Mouse (Mus musculus) heart, embryonic 12.5 days (tissue): ENCODE results near the gene Kcnk18. TPM values are rescaled to one million over a fixed set of nuclear protein-coding genes. Genes with fewer than 3 reads are reported as not detected.

ENCODE experiments used
- ATAC-seq: fragments of 200-750 bp; cut with Nextera tagmentation; 2 replicates; pipeline ENCODE4 v1.8.0; 2017; ENCODE audit warnings: moderate TSS enrichment, moderate library complexity; ENCODE audit not compliant: insufficient number of reproducible peaks, low FRiP score
- H3K27ac ChIP-seq: fragments of 300-500 bp; sonication (generic); 2 replicates; pipeline ENCODE4 v1.5.1; 2016; ENCODE audit warnings: mild to moderate bottlenecking, moderate library complexity; ENCODE audit not compliant: poor library complexity, severe bottlenecking
- H3K27me3 ChIP-seq: fragments of 300-500 bp; sonication (generic); replicated peaks from 2 replicates; pipeline ENCODE4 v1.6.1; 2016; ENCODE audit warnings: mild to moderate bottlenecking, moderate library complexity
- H3K36me3 ChIP-seq: fragments of 300-500 bp; sonication (generic); 2 replicates; pipeline ENCODE4 v1.6.1; 2016; ENCODE audit warnings: mild to moderate bottlenecking, moderate library complexity
- H3K4me1 ChIP-seq: fragments of 300-500 bp; sonication (generic); replicated peaks from 2 replicates; pipeline ENCODE4 v1.6.1; 2016; ENCODE audit warnings: mild to moderate bottlenecking
- H3K4me2 ChIP-seq: fragments of 300-500 bp; sonication (generic); 2 replicates; pipeline ENCODE4 v1.6.1; 2016; ENCODE audit warnings: mild to moderate bottlenecking, moderate library complexity
- H3K4me3 ChIP-seq: fragments of 300-500 bp; sonication (generic); 2 replicates; pipeline ENCODE4 v1.5.1; 2016; ENCODE audit warnings: mild to moderate bottlenecking
- H3K9ac ChIP-seq: fragments of 300-500 bp; sonication (generic); 2 replicates; pipeline ENCODE4 v1.6.1; 2016; ENCODE audit warnings: mild to moderate bottlenecking, moderate library complexity
- H3K9me3 ChIP-seq: fragments of 300-500 bp; sonication (generic); replicated peaks from 2 replicates; pipeline ENCODE4 v1.6.1; 2016; ENCODE audit warnings: mild to moderate bottlenecking, moderate library complexity
- WGBS: fragments of 180-500 bp; shearing (Covaris S2); methylation state at CpG from one replicate; pipeline ENCODE4 v1.1.7; 2016; 5-methylcytosine and 5-hydroxymethylcytosine counted together
- polyA plus RNA-seq: library from polyadenylated mRNA; unstranded; fragments of >200 nt; fragmentation: Nextera tagmentation; extraction: Ambion mirVana; gene quantifications from 2 replicates; pipeline ENCODE4 v1.2.1, GENCODE M21; 2016

Gene Kcnk18
- polyA plus RNA-seq, 1 experiment from 2014 or later, result not detected

DNA sequence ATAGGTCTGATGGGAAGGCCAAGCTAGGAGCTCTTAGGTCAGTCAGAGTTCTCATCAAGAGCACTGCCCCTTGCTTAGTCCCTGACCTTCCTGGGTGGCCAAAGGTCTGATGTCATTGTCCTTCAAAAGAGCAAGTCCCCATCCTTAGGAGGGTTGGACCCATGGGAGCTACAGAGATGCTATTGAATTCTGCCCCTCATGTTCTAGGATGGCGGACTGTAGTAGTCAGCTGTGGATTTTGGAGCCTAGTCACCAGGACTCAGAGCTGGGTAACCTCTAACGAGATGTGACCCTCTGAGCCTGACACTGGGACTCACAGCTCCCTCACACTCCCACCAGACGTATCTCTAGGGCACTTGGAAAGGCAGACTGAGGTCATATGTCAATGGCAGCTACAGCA is 9.4 kb downstream of the Kcnk18 start:
- ATAC-seq, result no peak
- H3K27me3 ChIP-seq, result no peaks in the 10 kb centered on the region
- peaks cover 3% of the 10 kb centered on the region; the same call in 1 of the 2 replicates for H3K9me3 ChIP-seq
- H3K36me3 ChIP-seq, result no peaks in the 10 kb centered on the region
- H3K4me2 ChIP-seq, result no peak overlapping the region
- no peak overlapping the region for H3K27ac ChIP-seq
- H3K4me1 ChIP-seq, result no peaks in the 10 kb centered on the region
- H3K9ac ChIP-seq, result no peak overlapping the region
- 51% methylated on average over 3 of the region's 3 CpGs for WGBS
- H3K4me3 ChIP-seq, result no peak overlapping the region

DNA sequence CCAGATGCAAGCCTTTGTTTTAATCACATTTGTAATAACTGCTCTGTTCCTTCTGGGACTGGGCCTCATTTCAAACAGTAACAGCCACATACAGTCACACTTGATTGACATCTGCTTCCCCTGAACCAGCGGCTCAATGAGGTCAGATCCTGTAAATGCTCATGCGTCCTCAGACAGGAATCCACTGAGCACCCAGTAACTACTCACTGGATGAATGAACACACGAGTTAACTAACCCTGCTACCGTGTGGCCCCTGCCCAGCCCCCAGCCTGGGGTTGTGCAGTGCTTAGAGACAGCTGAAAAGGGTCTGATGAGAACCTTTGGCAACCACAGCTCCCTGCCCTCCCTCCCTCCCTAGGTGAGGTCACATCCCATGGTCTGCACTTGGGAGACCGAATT is 13.8 kb downstream of the Kcnk18 start:
- H3K4me1 ChIP-seq, result no peaks in the 10 kb centered on the region
- H3K27me3 ChIP-seq, result 0 out of 2 replicates have a peak, but pooled peaks cover 3% of the 10 kb centered on the region
- no peak overlapping the region for H3K27ac ChIP-seq
- H3K4me3 ChIP-seq, result no peak overlapping the region
- no peaks in the 10 kb centered on the region for H3K36me3 ChIP-seq
- no peak overlapping the region for H3K4me2 ChIP-seq
- H3K9ac ChIP-seq, result no peak overlapping the region
- 62% methylated on average over 5 of the region's 5 CpGs for WGBS
- peaks cover 4% of the 10 kb centered on the region; the same call in 1 of the 2 replicates for H3K9me3 ChIP-seq
- no peak for ATAC-seq

- no peak overlapping the region for H3K4me2 ChIP-seq
- H3K9me3 ChIP-seq, result peaks cover 4% of the 10 kb centered on the region; the same call in 1 of the 2 replicates
- H3K4me1 ChIP-seq, result no peaks in the 10 kb centered on the region
- H3K4me3 ChIP-seq, result no peak overlapping the region
- no peak for ATAC-seq
- H3K27me3 ChIP-seq, result peaks cover 15% of the 10 kb centered on the region
- H3K27ac ChIP-seq, result no peak overlapping the region
- no peak overlapping the region for H3K9ac ChIP-seq
- 76% methylated on average over 18 of the region's 18 CpGs for WGBS
- no peaks in the 10 kb centered on the region for H3K36me3 ChIP-seq
Measured at GRCm38 (mm10) chr19:59235001-59235400, 16.0 kb downstream of the Kcnk18 start.

GRCm38 (mm10) chr19:59236046-59236445 is 17.0 kb downstream of the Kcnk18 start:
- H3K4me2 ChIP-seq, result no peak overlapping the region
- no peak overlapping the region for H3K4me3 ChIP-seq
- peaks cover 20% of the 10 kb centered on the region for H3K27me3 ChIP-seq
- peaks cover 4% of the 10 kb centered on the region; the same call in 1 of the 2 replicates for H3K9me3 ChIP-seq
- no peak overlapping the region for H3K27ac ChIP-seq
- no peaks in the 10 kb centered on the region for H3K36me3 ChIP-seq
- ATAC-seq, result no peak
- WGBS, result 81% methylated on average over 6 of the region's 6 CpGs
- H3K9ac ChIP-seq, result no peak overlapping the region
- no peaks in the 10 kb centered on the region for H3K4me1 ChIP-seq

- no peak overlapping the region for H3K4me2 ChIP-seq
- no peaks in the 10 kb centered on the region for H3K36me3 ChIP-seq
- WGBS, result 71% methylated on average over 3 of the region's 3 CpGs
- ATAC-seq, result no peak
- no peak overlapping the region for H3K9ac ChIP-seq
- H3K27me3 ChIP-seq, result peaks cover 22% of the 10 kb centered on the region
- peaks cover 4% of the 10 kb centered on the region; the same call in 1 of the 2 replicates for H3K9me3 ChIP-seq
- H3K27ac ChIP-seq, result no peak overlapping the region
- no peak overlapping the region for H3K4me3 ChIP-seq
- H3K4me1 ChIP-seq, result no peaks in the 10 kb centered on the region
Measured at GRCm38 (mm10) chr19:59238630-59239029, 19.6 kb downstream of the Kcnk18 start.

GRCm38 (mm10) chr19:59239124-59239817 is 20.3 kb downstream of the Kcnk18 start:
- Histone ChIP-seq H3K4me2 (0 out of 2 replicates have a peak overlapping the region, but pooled peaks have one; percentile 25), H3K9me3 (0 out of 2 replicates have a peak, but pooled peaks cover under 1% of the 10 kb centered on the region), H3K4me1 (no peaks in the 10 kb centered on the region), H3K36me3 (no peaks in the 10 kb centered on the region), H3K9ac (no peak overlapping the region), H3K27me3 (peaks cover 22% of the 10 kb centered on the region), H3K27ac (no peak overlapping the region), H3K4me3 (no peak overlapping the region)
- WGBS, result 21% methylated on average over 17 of the region's 17 CpGs
- 0 out of 2 replicates have a peak, but pooled peaks have one; percentile 31 for ATAC-seq

GRCm38 (mm10) chr19:59241987-59242386 is 23.0 kb downstream of the Kcnk18 start:
- Histone ChIP-seq H3K4me2 (no peak overlapping the region), H3K9me3 (no peaks in the 10 kb centered on the region), H3K27me3 (peaks cover 27% of the 10 kb centered on the region), H3K27ac (no peak overlapping the region), H3K4me1 (no peaks in the 10 kb centered on the region), H3K4me3 (no peak overlapping the region), H3K36me3 (no peaks in the 10 kb centered on the region), H3K9ac (no peak overlapping the region)
- no peak for ATAC-seq
- 74% methylated on average over 4 of the region's 4 CpGs for WGBS

GRCm38 (mm10) chr19:59243057-59243456 is 24.0 kb downstream of the Kcnk18 start:
- Histone ChIP-seq H3K9me3 (no peaks in the 10 kb centered on the region), H3K36me3 (no peaks in the 10 kb centered on the region), H3K4me3 (no peak overlapping the region), H3K27ac (no peak overlapping the region), H3K4me1 (no peaks in the 10 kb centered on the region), H3K9ac (no peak overlapping the region), H3K27me3 (peaks cover 25% of the 10 kb centered on the region), H3K4me2 (no peak overlapping the region)
- WGBS, result 65% methylated on average over 2 of the region's 2 CpGs
- no peak for ATAC-seq

DNA sequence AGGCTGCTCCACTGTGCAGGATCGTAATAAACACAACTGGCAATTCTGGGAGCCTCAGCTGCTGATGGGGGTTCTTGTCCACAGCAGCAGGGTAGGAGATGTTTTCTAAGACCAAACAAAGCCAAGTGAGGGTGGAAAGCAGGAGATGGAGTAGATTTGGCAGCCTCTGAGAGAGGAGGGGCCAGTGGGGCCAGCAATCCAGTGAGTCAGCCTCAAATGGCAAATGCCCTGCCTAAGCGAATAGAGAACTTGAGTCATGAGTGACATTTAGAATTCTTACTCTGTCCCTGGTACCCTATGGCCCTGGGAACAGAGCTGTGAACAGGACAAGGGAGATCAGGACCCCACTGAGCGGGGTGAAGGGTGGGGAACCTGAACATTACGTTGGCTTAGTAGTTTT is 29.1 kb downstream of the Kcnk18 start:
- no peak for ATAC-seq
- H3K9me3 ChIP-seq, result no peaks in the 10 kb centered on the region
- H3K27me3 ChIP-seq, result peaks cover 6% of the 10 kb centered on the region; the same call in 1 of the 2 replicates
- 77% methylated on average over 4 of the region's 4 CpGs for WGBS
- H3K4me3 ChIP-seq, result no peak overlapping the region
- H3K27ac ChIP-seq, result no peak overlapping the region
- no peaks in the 10 kb centered on the region for H3K4me1 ChIP-seq
- no peak overlapping the region for H3K9ac ChIP-seq
- no peak overlapping the region for H3K4me2 ChIP-seq
- H3K36me3 ChIP-seq, result no peaks in the 10 kb centered on the region

- Histone ChIP-seq H3K27me3 (peaks cover 6% of the 10 kb centered on the region; the same call in 1 of the 2 replicates), H3K4me3 (no peak overlapping the region), H3K9me3 (no peaks in the 10 kb centered on the region), H3K36me3 (no peaks in the 10 kb centered on the region), H3K4me2 (no peak overlapping the region), H3K27ac (no peak overlapping the region), H3K4me1 (no peaks in the 10 kb centered on the region), H3K9ac (no peak overlapping the region)
- WGBS, result 63% methylated on average over 11 of the region's 11 CpGs
- no peak for ATAC-seq
Measured at GRCm38 (mm10) chr19:59248553-59249286, 29.7 kb downstream of the Kcnk18 start.

GRCm38 (mm10) chr19:59252651-59253050 is 33.6 kb downstream of the Kcnk18 start:
- 0 out of 2 replicates have a peak, but pooled peaks cover 5% of the 10 kb centered on the region for H3K27me3 ChIP-seq
- no peak for ATAC-seq
- H3K9ac ChIP-seq, result no peak overlapping the region
- H3K4me2 ChIP-seq, result no peak overlapping the region
- no peaks in the 10 kb centered on the region for H3K36me3 ChIP-seq
- H3K9me3 ChIP-seq, result 0 out of 2 replicates have a peak, but pooled peaks cover 3% of the 10 kb centered on the region
- no peaks in the 10 kb centered on the region for H3K4me1 ChIP-seq
- WGBS, result 69% methylated on average over 2 of the region's 2 CpGs
- H3K4me3 ChIP-seq, result no peak overlapping the region
- H3K27ac ChIP-seq, result no peak overlapping the region
